Mouse (Mus musculus): ENCODE measurements around the gene Fndc3a. TPM values are rescaled to one million over a fixed set of nuclear protein-coding genes. Genes with fewer than 3 reads are reported as not detected.
A peak's percentile ranks its signal among the peaks of the same experiment; 100 is the strongest.

Gene Fndc3a
- total and polyA plus RNA-seq, 2 experiments: 27.9 to 36.9 TPM

DNA sequence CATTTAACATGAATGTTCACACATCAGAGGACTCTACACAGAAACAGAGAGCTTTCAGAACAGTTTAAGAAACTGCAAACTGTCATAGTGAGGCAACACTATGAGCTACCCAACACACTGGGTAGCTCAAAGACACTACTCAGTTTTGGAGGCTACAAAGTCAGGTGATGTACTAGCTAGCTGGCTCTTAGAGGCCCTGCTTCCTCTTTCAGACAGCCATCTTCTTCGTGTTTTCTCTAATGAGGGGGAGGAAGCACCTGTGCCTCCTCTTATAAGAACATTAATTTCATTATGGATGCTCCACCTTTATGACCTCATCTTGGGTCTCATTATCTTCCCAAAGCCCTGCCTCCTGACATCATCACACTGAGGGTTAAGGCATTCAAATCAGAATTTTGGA, 18.4 kb downstream of the Fndc3a start:
- no peak for DNase-seq (ENCODE audit: extremely low read depth, low read depth, low spot score)
- Histone ChIP-seq H3K27ac (replicated peaks; ENCODE audit: insufficient read depth, low read depth, low read length) (no peak overlapping the region), H3K36me3 (ENCODE audit: control insufficient read depth, insufficient read depth, low read length) (no peaks in the 10 kb centered on the region; the same call in 1 of the 2 replicates), H3K79me2 (ENCODE audit: control insufficient read depth, insufficient read depth, low read length) (peaks cover 3% of the 10 kb centered on the region; the same call in 1 of the 2 replicates), H3K4me3 (ENCODE audit: insufficient read depth, low read depth, low read length) (no peak overlapping the region), H3K27me3 (ENCODE audit: control insufficient read depth, insufficient read depth, low read length) (no peaks in the 10 kb centered on the region), H3K9ac (ENCODE audit: low read depth, low read length) (no peak overlapping the region), H3K4me1 (ENCODE audit: control insufficient read depth, insufficient read depth, low read length) (no peaks in the 10 kb centered on the region)
- 90% methylated on average over 1 of the region's 1 CpGs for WGBS
- TF ChIP-seq CTCF (IDR thresholded peaks at IDR 0.05; ENCODE audit: low read depth, low read length): no peak

DNA sequence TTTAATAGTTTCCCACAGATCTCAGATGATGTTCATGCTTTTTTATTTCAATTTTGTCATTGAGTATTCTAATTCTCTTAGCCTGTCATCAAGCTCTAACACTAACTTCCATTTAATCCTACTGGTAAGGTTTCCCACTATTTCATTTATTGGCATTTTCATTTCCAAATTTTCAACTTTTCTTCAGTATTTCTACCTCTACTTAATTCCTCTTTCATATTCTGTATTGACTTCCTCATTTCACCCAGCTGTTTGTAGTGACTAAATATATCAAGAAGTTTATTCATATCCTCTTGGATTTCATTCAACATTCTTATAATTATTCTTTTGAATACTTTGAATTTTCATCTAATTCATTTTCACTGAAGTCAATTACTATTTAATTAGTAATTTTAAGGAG, 20.3 kb downstream of the Fndc3a start:
- Histone ChIP-seq H3K27ac (replicated peaks; ENCODE audit: insufficient read depth, low read depth, low read length) (no peak overlapping the region), H3K27me3 (ENCODE audit: control insufficient read depth, insufficient read depth, low read length) (no peaks in the 10 kb centered on the region), H3K9ac (ENCODE audit: low read depth, low read length) (no peak overlapping the region), H3K4me3 (ENCODE audit: insufficient read depth, low read depth, low read length) (no peak overlapping the region), H3K36me3 (ENCODE audit: control insufficient read depth, insufficient read depth, low read length) (no peaks in the 10 kb centered on the region; the same call in 1 of the 2 replicates), H3K4me1 (ENCODE audit: control insufficient read depth, insufficient read depth, low read length) (no peaks in the 10 kb centered on the region), H3K79me2 (ENCODE audit: control insufficient read depth, insufficient read depth, low read length) (peaks cover 3% of the 10 kb centered on the region; the same call in 1 of the 2 replicates)
- no peak for DNase-seq (ENCODE audit: extremely low read depth, low read depth, low spot score)
- TF ChIP-seq POLR2A (IDR thresholded peaks at IDR 0.05; ENCODE audit: extremely low read depth, insufficient read depth, low read length): no peak
- TF ChIP-seq CTCF (IDR thresholded peaks at IDR 0.05; ENCODE audit: low read depth, low read length): no peak

- no peak overlapping the region for H3K9ac ChIP-seq (ENCODE audit: low read depth, low read length)
- no peak overlapping the region for H3K27ac ChIP-seq (replicated peaks; ENCODE audit: insufficient read depth, low read depth, low read length)
- 89% methylated on average over 4 of the region's 4 CpGs for WGBS
- peaks cover 2% of the 10 kb centered on the region; the same call in 1 of the 2 replicates for H3K36me3 ChIP-seq (ENCODE audit: control insufficient read depth, insufficient read depth, low read length)
- H3K27me3 ChIP-seq (ENCODE audit: control insufficient read depth, insufficient read depth, low read length): no peaks in the 10 kb centered on the region
- no peaks in the 10 kb centered on the region for H3K4me1 ChIP-seq (ENCODE audit: control insufficient read depth, insufficient read depth, low read length)
- H3K79me2 ChIP-seq (ENCODE audit: control insufficient read depth, insufficient read depth, low read length): peaks cover 3% of the 10 kb centered on the region; the same call in 1 of the 2 replicates
- no peak overlapping the region for H3K4me3 ChIP-seq (ENCODE audit: insufficient read depth, low read depth, low read length)
- no peak for DNase-seq (ENCODE audit: extremely low read depth, low read depth, low spot score)
- TF ChIP-seq CTCF (IDR thresholded peaks at IDR 0.05; ENCODE audit: low read depth, low read length) (no peak), POLR2A (IDR thresholded peaks at IDR 0.05; ENCODE audit: extremely low read depth, insufficient read depth, low read length) (no peak)
Observed at GRCm38 (mm10) chr14:72684857-72685370, 24.9 kb downstream of the Fndc3a start.

DNA sequence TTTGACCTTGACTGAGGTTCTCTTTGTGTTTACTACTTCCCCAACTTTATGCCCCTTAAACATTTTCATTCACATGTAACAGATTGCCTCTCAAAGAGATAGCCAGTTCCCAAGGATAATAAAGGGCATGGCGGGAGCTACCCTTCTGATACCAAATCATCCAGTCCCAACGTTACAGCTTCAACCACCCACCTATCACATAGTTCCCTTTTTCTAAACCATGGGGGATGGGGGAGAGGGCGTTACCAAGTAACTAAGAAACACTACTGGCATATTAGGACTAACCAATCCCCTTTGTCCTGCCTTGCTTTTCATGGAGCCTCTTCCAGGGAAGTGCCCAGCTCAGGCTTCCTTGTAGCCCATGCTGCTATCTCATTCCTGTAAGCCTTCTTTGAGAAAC, 32.6 kb downstream of the Fndc3a start:
- H3K79me2 ChIP-seq (ENCODE audit: control insufficient read depth, insufficient read depth, low read length): no peaks in the 10 kb centered on the region; the same call in 1 of the 2 replicates
- H3K36me3 ChIP-seq (ENCODE audit: control insufficient read depth, insufficient read depth, low read length): peaks cover 2% of the 10 kb centered on the region; the same call in 1 of the 2 replicates
- H3K4me3 ChIP-seq (ENCODE audit: insufficient read depth, low read depth, low read length): no peak overlapping the region
- DNase-seq (ENCODE audit: extremely low read depth, low read depth, low spot score): no peak
- no peaks in the 10 kb centered on the region for H3K4me1 ChIP-seq (ENCODE audit: control insufficient read depth, insufficient read depth, low read length)
- WGBS: 84% methylated on average over 3 of the region's 3 CpGs
- no peaks in the 10 kb centered on the region for H3K27me3 ChIP-seq (ENCODE audit: control insufficient read depth, insufficient read depth, low read length)
- TF ChIP-seq POLR2A (IDR thresholded peaks at IDR 0.05; ENCODE audit: extremely low read depth, insufficient read depth, low read length): no peak
- no peak for TF ChIP-seq CTCF (IDR thresholded peaks at IDR 0.05; ENCODE audit: low read depth, low read length)
- no peak overlapping the region for H3K27ac ChIP-seq (replicated peaks; ENCODE audit: insufficient read depth, low read depth, low read length)
- no peak overlapping the region for H3K9ac ChIP-seq (ENCODE audit: low read depth, low read length)

DNA sequence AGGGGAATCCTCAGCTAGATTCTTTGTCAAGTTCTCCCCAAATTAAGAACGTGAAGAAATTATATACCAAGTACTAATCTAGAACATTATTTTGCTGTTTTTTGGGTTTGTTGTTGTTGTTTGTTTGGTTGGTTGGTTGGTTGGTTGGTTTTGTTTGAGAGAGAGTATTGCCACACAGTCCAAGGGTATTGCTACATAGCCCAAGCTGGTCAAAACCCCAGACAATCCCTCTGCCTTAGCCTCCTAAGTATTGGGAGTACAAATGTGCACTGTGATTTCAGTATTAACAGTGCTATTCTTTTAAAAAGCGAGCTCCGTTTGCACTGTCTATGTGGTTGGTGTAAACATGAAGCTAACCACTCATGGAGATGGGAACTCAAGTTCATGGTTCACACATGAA, 37.9 kb downstream of the Fndc3a start:
- Histone ChIP-seq H3K27ac (replicated peaks; ENCODE audit: insufficient read depth, low read depth, low read length) (no peak overlapping the region), H3K36me3 (ENCODE audit: control insufficient read depth, insufficient read depth, low read length) (no peaks in the 10 kb centered on the region; the same call in 1 of the 2 replicates), H3K4me1 (ENCODE audit: control insufficient read depth, insufficient read depth, low read length) (no peaks in the 10 kb centered on the region), H3K9ac (ENCODE audit: low read depth, low read length) (no peak overlapping the region), H3K79me2 (ENCODE audit: control insufficient read depth, insufficient read depth, low read length) (peaks cover 2% of the 10 kb centered on the region; the same call in 1 of the 2 replicates), H3K27me3 (ENCODE audit: control insufficient read depth, insufficient read depth, low read length) (no peaks in the 10 kb centered on the region), H3K4me3 (ENCODE audit: insufficient read depth, low read depth, low read length) (no peak overlapping the region)
- TF ChIP-seq POLR2A (IDR thresholded peaks at IDR 0.05; ENCODE audit: extremely low read depth, insufficient read depth, low read length) (no peak), CTCF (IDR thresholded peaks at IDR 0.05; ENCODE audit: low read depth, low read length) (no peak)
- WGBS: 65% methylated on average over 3 of the region's 3 CpGs
- DNase-seq (ENCODE audit: extremely low read depth, low read depth, low spot score): peak; percentile 78

GRCm38 (mm10) chr14:72670987-72671386, 38.8 kb downstream of the Fndc3a start:
- Histone ChIP-seq H3K4me1 (ENCODE audit: control insufficient read depth, insufficient read depth, low read length) (no peaks in the 10 kb centered on the region), H3K9ac (ENCODE audit: low read depth, low read length) (no peak overlapping the region), H3K4me3 (ENCODE audit: insufficient read depth, low read depth, low read length) (no peak overlapping the region), H3K79me2 (ENCODE audit: control insufficient read depth, insufficient read depth, low read length) (peaks cover 2% of the 10 kb centered on the region; the same call in 1 of the 2 replicates), H3K27me3 (ENCODE audit: control insufficient read depth, insufficient read depth, low read length) (no peaks in the 10 kb centered on the region), H3K36me3 (ENCODE audit: control insufficient read depth, insufficient read depth, low read length) (no peaks in the 10 kb centered on the region; the same call in 1 of the 2 replicates), H3K27ac (replicated peaks; ENCODE audit: insufficient read depth, low read depth, low read length) (no peak overlapping the region)
- WGBS: 96% methylated on average over 2 of the region's 2 CpGs
- TF ChIP-seq CTCF (IDR thresholded peaks at IDR 0.05; ENCODE audit: low read depth, low read length) (no peak), POLR2A (IDR thresholded peaks at IDR 0.05; ENCODE audit: extremely low read depth, insufficient read depth, low read length) (no peak)
- DNase-seq (ENCODE audit: extremely low read depth, low read depth, low spot score): no peak
